Mouse (Mus musculus) kidney, postnatal 36 days (tissue): ENCODE data around the gene Pigg.

Experiments used
- DNase-seq, 2 experiments: peaks; one replicate each; pipeline ENCODE4 v3.0.0; 2021 to 2022; ENCODE audit warnings: mixed read lengths in 2 of 2

Pigg gene

GRCm38 (mm10) chr5:108357862-108358261 is 45.5 kb downstream of the Pigg start:
- DNase-seq = no peak

GRCm38 (mm10) chr5:108359491-108359890 is 47.1 kb downstream of the Pigg start:
- no peak for DNase-seq

GRCm38 (mm10) chr5:108360211-108360610 is 47.8 kb downstream of the Pigg start:
- no peak for DNase-seq

GRCm38 (mm10) chr5:108362330-108362729 is 49.9 kb downstream of the Pigg start:
- DNase-seq = no peak

- no peak for DNase-seq
These were observed 54.0 kb downstream of the Pigg start for GRCm38 (mm10) chr5:108366328-108366983.

- peak; percentile 11 to 50 for DNase-seq
These were observed 54.8 kb downstream of the Pigg start for GRCm38 (mm10) chr5:108366984-108367841.

- no peak for DNase-seq
These were observed 55.5 kb downstream of the Pigg start, which contains the start of gene Gm42517 for GRCm38 (mm10) chr5:108367871-108368332. Gene Gm42517 (minus strand): TSS chr5:108367922.

- no peak for DNase-seq
These were observed 56.0 kb downstream of the Pigg start for GRCm38 (mm10) chr5:108368446-108368845.

- peak in 1 of 2 experiments; percentile 54 for DNase-seq
These were observed 56.6 kb downstream of the Pigg start for GRCm38 (mm10) chr5:108368851-108369621.

GRCm38 (mm10) chr5:108369964-108370363 is 57.6 kb downstream of the Pigg start:
- DNase-seq = no peak

- DNase-seq = no peak
These were observed 61.7 kb downstream of the Pigg start for GRCm38 (mm10) chr5:108374079-108374478.

GRCm38 (mm10) chr5:108376059-108376458 is 63.6 kb downstream of the Pigg start:
- no peak for DNase-seq

GRCm38 (mm10) chr5:108378346-108378745 is 65.9 kb downstream of the Pigg start:
- DNase-seq = no peak

GRCm38 (mm10) chr5:108385632-108386031 is 73.2 kb downstream of the Pigg start:
- DNase-seq = no peak

- DNase-seq = no peak
These were observed 74.0 kb downstream of the Pigg start for GRCm38 (mm10) chr5:108386449-108386848.

GRCm38 (mm10) chr5:108388201-108388600 is 75.8 kb downstream of the Pigg start, which contains the start of gene Pde6b:
Gene Pde6b (plus strand): TSS chr5:108388391.
- DNase-seq = no peak

- DNase-seq = no peak
These were observed 77.3 kb downstream of the Pigg start for GRCm38 (mm10) chr5:108389744-108390143.
